Mouse (Mus musculus) cerebellum, postnatal 14 days (tissue): ENCODE data around the gene 1700017B05Rik.
"Not testable (repeated sequence)": the region's sequence is repeated elsewhere in the genome, so short reads cannot be mapped to it uniquely, and the experiment has no call there.

Source experiments
- DNase-seq, 2 experiments: peaks; one replicate each; pipeline ENCODE4 v3.0.0; 2021; ENCODE audit warnings: mixed read lengths in 2 of 2

Gene 1700017B05Rik

GRCm38 (mm10) chr9:57261913-57262794 is at the start of gene 1700017B05Rik:
TSS of gene 1700017B05Rik (minus strand) at chr9:57262612.
- peak; percentile 77 to 81 for DNase-seq

- DNase-seq: no peak
Measured at GRCm38 (mm10) chr9:57310895-57311294, 48.5 kb upstream of the 1700017B05Rik start.

GRCm38 (mm10) chr9:57309353-57309752 is 46.9 kb upstream of the 1700017B05Rik start:
- peak; percentile 30 to 35 for DNase-seq

- DNase-seq: no peak
Measured at GRCm38 (mm10) chr9:57307456-57307855, 45.0 kb upstream of the 1700017B05Rik start.

GRCm38 (mm10) chr9:57304716-57305115 is 42.3 kb upstream of the 1700017B05Rik start:
- not testable (repeated sequence) for DNase-seq

- DNase-seq: no peak
Measured at GRCm38 (mm10) chr9:57304251-57304650, 41.8 kb upstream of the 1700017B05Rik start.

GRCm38 (mm10) chr9:57303356-57303755 is 40.9 kb upstream of the 1700017B05Rik start:
- no peak for DNase-seq

- DNase-seq: no peak
Measured at GRCm38 (mm10) chr9:57300825-57301224, 38.4 kb upstream of the 1700017B05Rik start.

GRCm38 (mm10) chr9:57299790-57300477 is 37.5 kb upstream of the 1700017B05Rik start:
- DNase-seq: no peak

- no peak for DNase-seq
Measured at GRCm38 (mm10) chr9:57297938-57298337, 35.5 kb upstream of the 1700017B05Rik start.

- no peak for DNase-seq
Measured at GRCm38 (mm10) chr9:57296277-57296676, 33.9 kb upstream of the 1700017B05Rik start.

- no peak for DNase-seq
Measured at GRCm38 (mm10) chr9:57295666-57296065, 33.3 kb upstream of the 1700017B05Rik start.

GRCm38 (mm10) chr9:57294905-57295304 is 32.5 kb upstream of the 1700017B05Rik start:
- no peak for DNase-seq

GRCm38 (mm10) chr9:57287183-57287582 is 24.8 kb upstream of the 1700017B05Rik start:
- DNase-seq: no peak

- no peak for DNase-seq
Measured at GRCm38 (mm10) chr9:57283311-57283710, 20.9 kb upstream of the 1700017B05Rik start.

GRCm38 (mm10) chr9:57282686-57283085 is 20.3 kb upstream of the 1700017B05Rik start:
- no peak for DNase-seq

GRCm38 (mm10) chr9:57281549-57281948 is 19.1 kb upstream of the 1700017B05Rik start:
- no peak for DNase-seq

GRCm38 (mm10) chr9:57279441-57279840 is 17.0 kb upstream of the 1700017B05Rik start:
- DNase-seq: no peak

- no peak for DNase-seq
Measured at GRCm38 (mm10) chr9:57278268-57278667, 15.9 kb upstream of the 1700017B05Rik start.

GRCm38 (mm10) chr9:57276311-57276710 is 13.9 kb upstream of the 1700017B05Rik start:
- peak in 1 of 2 experiments; percentile 57 for DNase-seq

- no peak for DNase-seq
Measured at GRCm38 (mm10) chr9:57273805-57274494, 11.5 kb upstream of the 1700017B05Rik start.

- no peak for DNase-seq
Measured at GRCm38 (mm10) chr9:57272902-57273804, 10.7 kb upstream of the 1700017B05Rik start.
